Mouse (Mus musculus) embryonic fibroblast, embryonic 13.5 days (primary cell): ENCODE results near the gene AC134908.4.

ENCODE experiments used
- CTCF ChIP-seq: IDR thresholded peaks from 2 replicates; pipeline ENCODE4 v1.5.1; 2011; ENCODE audit warnings: mild to moderate bottlenecking, control low read depth, low read length, moderate library complexity, borderline replicate concordance; ENCODE audit not compliant: insufficient read depth
- POLR2A ChIP-seq: IDR thresholded peaks from 2 replicates; pipeline ENCODE4 v1.6.1; 2011; ENCODE audit warnings: low read depth, mild to moderate bottlenecking, control low read depth, low read length, moderate library complexity

DNA sequence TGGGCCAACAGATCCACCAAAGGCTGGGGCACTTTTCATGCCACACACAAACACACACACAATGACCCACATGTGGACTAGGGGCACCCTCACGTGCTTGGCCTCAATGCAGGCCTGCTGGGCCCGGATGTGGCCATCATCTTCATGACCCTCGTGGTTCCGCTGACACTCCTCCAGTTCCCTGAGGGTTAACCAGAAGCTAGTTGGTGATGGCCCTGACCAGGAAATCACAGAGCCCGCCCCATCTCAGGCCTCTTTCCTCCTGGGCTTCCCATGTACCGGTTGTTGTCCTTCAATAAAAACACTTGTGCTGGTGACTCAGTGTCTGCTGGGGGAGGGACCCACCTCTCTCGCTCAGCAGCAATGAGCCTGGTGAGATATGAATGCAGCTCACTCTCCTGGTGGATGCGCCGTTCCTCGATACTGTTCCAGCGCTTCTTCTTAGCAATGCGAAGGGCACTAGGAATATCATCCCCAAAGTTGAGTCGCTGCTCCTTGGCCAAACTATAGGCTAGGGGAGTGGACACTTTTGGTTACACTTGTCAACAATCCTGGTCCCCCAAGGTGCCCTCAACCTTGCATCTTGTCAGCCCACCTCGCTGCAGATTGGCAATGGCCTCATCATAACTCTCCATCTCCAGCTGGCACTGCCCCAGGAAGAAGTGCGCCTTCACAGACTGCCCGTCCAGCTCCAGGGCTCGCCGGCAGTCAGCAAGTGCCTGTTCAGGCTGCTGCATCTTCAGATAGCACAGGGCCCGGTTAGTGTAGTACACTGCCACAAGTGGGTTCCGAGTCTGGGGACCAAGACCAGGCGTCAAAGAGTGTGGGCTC, 36.2 kb upstream of the AC134908.4 start:
- TF ChIP-seq POLR2A (peak; percentile 22), CTCF (no peak)
